Mouse (Mus musculus) embryonic facial prominence, embryonic 14.5 days (tissue): ENCODE measurements around the gene Cacna2d3. TPM values are rescaled to one million over a fixed set of nuclear protein-coding genes. Genes with fewer than 3 reads are reported as not detected.

Experiments
- ATAC-seq: fragments of 200-750 bp; cut with Nextera tagmentation; 2 replicates; pipeline ENCODE4 v1.8.0; 2017; ENCODE audit warnings: low read depth, moderate number of reproducible peaks, moderate TSS enrichment
- DNase-seq: peaks from one replicate; pipeline ENCODE4 v3.0.0-alpha.2; 2015; ENCODE audit warnings: low spot score
- H3K27ac ChIP-seq: fragments of 300-500 bp; sonication (generic); replicated peaks from 2 replicates; pipeline ENCODE4 v1.5.1; 2014; ENCODE audit warnings: low read depth, mild to moderate bottlenecking, low read length, moderate library complexity
- H3K27me3 ChIP-seq: fragments of 300-500 bp; sonication (generic); replicated peaks from 2 replicates; pipeline ENCODE4 v1.6.1; 2014; ENCODE audit warnings: low read length; ENCODE audit not compliant: control insufficient read depth, insufficient read depth
- H3K36me3 ChIP-seq: fragments of 300-500 bp; sonication (generic); 2 replicates; pipeline ENCODE4 v1.6.1; 2014; ENCODE audit warnings: low read length, mixed read lengths; ENCODE audit not compliant: control insufficient read depth, insufficient read depth
- H3K4me1 ChIP-seq: fragments of 300-500 bp; sonication (generic); 2 replicates; pipeline ENCODE4 v1.6.1; 2014; ENCODE audit warnings: antibody characterized with exemption, low read length; ENCODE audit not compliant: control insufficient read depth, insufficient read depth
- H3K4me2 ChIP-seq: fragments of 300-500 bp; sonication (generic); 2 replicates; pipeline ENCODE4 v1.6.1; 2014; ENCODE audit warnings: low read depth, mild to moderate bottlenecking, low read length, moderate library complexity, mixed read lengths
- H3K4me3 ChIP-seq: fragments of 300-500 bp; sonication (generic); 2 replicates; pipeline ENCODE4 v1.5.1; 2014; ENCODE audit warnings: low read depth, mild to moderate bottlenecking, low read length
- H3K9ac ChIP-seq: fragments of 300-500 bp; sonication (generic); 2 replicates; pipeline ENCODE4 v1.6.1; 2014; ENCODE audit warnings: low read depth, mild to moderate bottlenecking, low read length, moderate library complexity, mixed read lengths
- H3K9me3 ChIP-seq: fragments of 300-500 bp; sonication (generic); 2 replicates; pipeline ENCODE4 v1.6.1; 2016; ENCODE audit warnings: low read length; ENCODE audit not compliant: control insufficient read depth
- WGBS: fragments of 180-500 bp; shearing (Covaris S2); extraction: QIAGEN DNeasy Blood & Tissue Kit; methylation state at CpG from one replicate; pipeline ENCODE4 v1.1.7; 2014; 5-methylcytosine and 5-hydroxymethylcytosine counted together
- polyA plus RNA-seq: library from polyadenylated mRNA; unstranded; fragments of >200 nt; fragmentation: Nextera tagmentation; extraction: Ambion mirVana; gene quantifications from 2 replicates; pipeline ENCODE4 v1.2.1, GENCODE M21; 2014

The Cacna2d3 gene
- polyA plus RNA-seq, 1 experiment from 2014 or later = 16.4 TPM

DNA sequence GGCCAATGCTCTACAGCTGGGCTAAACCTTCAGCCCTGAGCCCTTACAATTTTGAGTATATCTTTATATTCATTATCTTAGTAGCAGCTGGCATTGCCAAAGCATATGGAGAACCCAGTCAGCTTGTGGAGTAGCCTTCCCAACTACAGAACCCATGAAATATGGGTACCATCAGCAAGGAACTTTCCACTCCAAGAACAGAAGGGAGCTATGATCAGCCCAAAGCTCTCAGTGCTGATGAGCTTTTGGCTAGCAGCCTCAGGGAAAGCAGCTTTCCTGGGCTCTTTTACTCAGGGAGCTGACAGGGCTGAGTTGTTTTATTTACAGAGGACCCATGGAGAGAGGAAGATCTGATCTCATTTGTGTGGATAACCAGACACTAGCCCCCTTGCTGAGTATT, 661.0 kb downstream of the Cacna2d3 start:
- peak overlapping the region; percentile 15; the same call in 1 of the 2 replicates for H3K27ac ChIP-seq
- peaks cover 10% of the 10 kb centered on the region; the same call in 1 of the 2 replicates for H3K4me1 ChIP-seq
- no peak overlapping the region for H3K4me3 ChIP-seq
- no peaks in the 10 kb centered on the region for H3K36me3 ChIP-seq
- ATAC-seq = no peak
- H3K4me2 ChIP-seq = no peak overlapping the region
- H3K27me3 ChIP-seq = no peaks in the 10 kb centered on the region
- no peaks in the 10 kb centered on the region for H3K9me3 ChIP-seq
- no peak overlapping the region for H3K9ac ChIP-seq
- DNase-seq = no peak

DNA sequence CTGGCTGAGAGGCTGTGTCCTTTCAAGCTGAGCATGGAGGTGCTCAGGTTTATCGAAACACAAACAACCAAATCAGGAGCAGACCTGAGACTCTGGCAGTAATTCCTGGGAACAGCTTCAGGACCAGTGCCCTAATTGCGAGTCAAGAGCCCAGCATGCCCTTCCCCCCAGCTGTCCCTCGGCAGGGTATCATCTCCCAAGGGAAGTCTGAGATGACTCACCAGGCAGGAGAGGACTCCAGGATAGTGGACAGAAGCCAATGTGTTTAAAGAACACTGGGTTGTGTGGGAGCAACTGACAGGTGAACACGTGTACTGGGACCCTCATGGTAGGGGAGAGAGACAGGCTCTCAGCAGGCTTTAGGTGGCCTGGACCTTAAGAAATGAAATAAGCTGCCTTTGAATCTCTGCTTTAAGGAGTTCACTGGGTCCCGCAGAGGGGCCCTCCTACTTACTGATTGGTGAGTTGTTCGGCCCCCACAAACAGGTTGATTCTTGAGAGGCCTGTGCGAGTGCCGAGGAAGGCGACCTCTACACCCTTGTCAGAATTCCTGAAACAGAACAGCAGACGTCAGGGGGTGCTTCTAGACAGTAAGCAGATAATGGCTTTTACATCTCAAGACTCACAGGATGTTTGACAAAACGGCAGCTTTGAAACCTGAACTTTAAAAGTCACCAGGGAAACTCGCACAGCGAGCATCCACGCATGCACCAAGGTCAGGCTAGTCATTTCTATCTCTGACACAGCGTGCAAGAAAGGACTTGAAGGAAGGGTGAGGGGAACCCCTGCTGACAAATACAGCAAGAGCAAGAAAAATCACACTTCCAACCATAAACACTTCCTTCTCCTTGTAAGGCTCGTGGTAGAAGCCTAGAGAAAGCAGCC, 669.5 kb downstream of the Cacna2d3 start:
- H3K36me3 ChIP-seq = no peaks in the 10 kb centered on the region
- no peak overlapping the region for H3K9ac ChIP-seq
- ATAC-seq = no peak
- DNase-seq = no peak
- H3K4me2 ChIP-seq = no peak overlapping the region
- H3K27me3 ChIP-seq = no peaks in the 10 kb centered on the region; the same call in 1 of the 2 replicates
- H3K9me3 ChIP-seq = no peaks in the 10 kb centered on the region
- H3K27ac ChIP-seq = no peak overlapping the region
- H3K4me3 ChIP-seq = no peak overlapping the region
- no peaks in the 10 kb centered on the region for H3K4me1 ChIP-seq
- 49% methylated on average over 16 of the region's 16 CpGs for WGBS

- Histone ChIP-seq H3K4me1 (no peaks in the 10 kb centered on the region), H3K4me3 (no peak overlapping the region), H3K4me2 (no peak overlapping the region), H3K9ac (no peak overlapping the region), H3K27ac (no peak overlapping the region), H3K36me3 (no peaks in the 10 kb centered on the region), H3K9me3 (no peaks in the 10 kb centered on the region), H3K27me3 (no peaks in the 10 kb centered on the region)
- ATAC-seq (no peak), DNase-seq (no peak)
- WGBS = 81% methylated on average over 1 of the region's 1 CpGs
Measured at GRCm38 (mm10) chr14:29042355-29042754, 679.3 kb downstream of the Cacna2d3 start.

DNA sequence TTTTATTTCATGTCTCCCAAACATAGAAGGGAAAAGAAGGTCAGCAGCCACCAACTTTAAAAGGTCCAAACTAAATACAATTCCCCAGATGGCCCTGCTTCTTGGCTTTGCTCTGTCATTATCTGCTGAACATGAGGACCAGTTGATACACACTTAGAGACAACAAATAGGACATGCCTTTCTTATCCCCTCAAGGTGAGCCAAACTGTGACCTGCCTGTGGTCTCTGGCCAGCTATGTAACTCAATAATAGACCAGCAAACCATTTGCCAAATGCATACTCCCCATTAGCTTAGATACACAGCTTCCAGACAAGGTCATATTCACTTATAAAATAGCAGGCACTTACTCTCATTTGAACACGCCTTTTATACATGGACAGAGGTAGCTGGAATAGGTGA, 680.2 kb downstream of the Cacna2d3 start:
- Histone ChIP-seq H3K27me3 (no peaks in the 10 kb centered on the region), H3K9ac (no peak overlapping the region), H3K4me3 (no peak overlapping the region), H3K4me2 (no peak overlapping the region), H3K36me3 (no peaks in the 10 kb centered on the region), H3K9me3 (no peaks in the 10 kb centered on the region), H3K4me1 (no peaks in the 10 kb centered on the region), H3K27ac (no peak overlapping the region)
- 71% methylated on average over 1 of the region's 1 CpGs for WGBS
- DNase-seq (no peak), ATAC-seq (no peak)

DNA sequence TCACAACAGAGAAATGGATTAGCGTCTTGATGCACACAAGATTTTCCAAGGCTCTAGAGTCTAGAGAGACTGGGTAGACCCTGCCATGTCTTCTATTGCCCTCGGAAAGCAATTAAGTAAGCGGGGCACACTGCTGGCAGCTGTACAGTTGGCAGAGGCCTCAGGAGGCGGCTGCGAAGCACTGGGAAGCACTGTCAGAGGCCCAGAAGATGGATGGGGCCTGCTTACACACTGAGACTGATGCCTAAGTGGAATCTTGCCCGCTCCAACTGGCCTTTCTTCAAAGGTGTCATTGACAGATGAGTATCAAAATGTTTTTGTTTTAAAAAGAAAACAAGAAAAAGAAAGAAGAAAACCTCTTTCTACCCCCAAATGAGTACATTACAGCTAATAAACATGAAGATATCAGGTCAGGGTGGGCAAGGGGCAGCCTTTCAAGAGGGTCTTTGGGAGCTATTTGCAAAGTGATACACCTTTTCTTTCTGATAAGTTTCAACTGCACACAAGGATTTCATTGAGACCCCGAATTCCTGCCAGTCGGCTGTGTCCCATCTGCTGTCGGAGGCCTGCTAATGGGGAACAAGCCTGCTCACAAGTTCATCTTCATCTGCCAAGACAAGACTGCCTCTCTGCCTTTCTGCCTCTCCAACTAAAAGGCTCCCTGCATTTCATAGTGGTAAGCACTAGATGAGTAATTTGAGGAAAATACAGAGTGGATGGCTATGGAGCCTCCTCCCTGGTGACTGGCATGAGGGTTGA, 680.9 kb downstream of the Cacna2d3 start:
- H3K4me2 ChIP-seq = no peak overlapping the region
- 49% methylated on average over 9 of the region's 9 CpGs for WGBS
- no peaks in the 10 kb centered on the region for H3K4me1 ChIP-seq
- H3K9ac ChIP-seq = no peak overlapping the region
- H3K9me3 ChIP-seq = no peaks in the 10 kb centered on the region
- no peak for DNase-seq
- no peaks in the 10 kb centered on the region for H3K36me3 ChIP-seq
- no peak overlapping the region for H3K27ac ChIP-seq
- no peak overlapping the region for H3K4me3 ChIP-seq
- no peak for ATAC-seq
- H3K27me3 ChIP-seq = no peaks in the 10 kb centered on the region

- Histone ChIP-seq H3K9me3 (no peaks in the 10 kb centered on the region), H3K4me3 (no peak overlapping the region), H3K27me3 (no peaks in the 10 kb centered on the region), H3K36me3 (no peaks in the 10 kb centered on the region), H3K4me2 (no peak overlapping the region), H3K4me1 (no peaks in the 10 kb centered on the region), H3K9ac (no peak overlapping the region), H3K27ac (no peak overlapping the region)
- 71% methylated on average over 5 of the region's 5 CpGs for WGBS
- no peak for ATAC-seq
- DNase-seq = no peak
Measured at GRCm38 (mm10) chr14:29038246-29038645, 683.4 kb downstream of the Cacna2d3 start.

GRCm38 (mm10) chr14:29031858-29032395, 689.7 kb downstream of the Cacna2d3 start:
- Histone ChIP-seq H3K27ac (no peak overlapping the region), H3K4me1 (peaks cover 25% of the 10 kb centered on the region), H3K9me3 (no peaks in the 10 kb centered on the region), H3K4me3 (no peak overlapping the region), H3K9ac (no peak overlapping the region), H3K4me2 (no peak overlapping the region), H3K36me3 (no peaks in the 10 kb centered on the region), H3K27me3 (no peaks in the 10 kb centered on the region)
- no peak for DNase-seq
- no peak for ATAC-seq
- WGBS = 76% methylated on average over 1 of the region's 1 CpGs

- Histone ChIP-seq H3K9me3 (no peaks in the 10 kb centered on the region), H3K36me3 (no peaks in the 10 kb centered on the region), H3K4me1 (peaks cover 25% of the 10 kb centered on the region), H3K27me3 (no peaks in the 10 kb centered on the region), H3K9ac (no peak overlapping the region), H3K4me3 (no peak overlapping the region), H3K4me2 (no peak overlapping the region), H3K27ac (no peak overlapping the region; the same call in 1 of the 2 replicates)
- peak; percentile 23 for DNase-seq
- no peak for ATAC-seq
- 39% methylated on average over 9 of the region's 9 CpGs for WGBS
Measured at GRCm38 (mm10) chr14:29030519-29030918, 691.1 kb downstream of the Cacna2d3 start.
